Mouse (Mus musculus): ENCODE measurements at regions not wholly inside any gene's neighbourhood (a gene's known extent, or its start where the extent isn't known, plus 50 kb on each side); places are given as distances from the start of the nearest gene placed in this dataset.

GRCm38 (mm10) chr15:51103948-51104347 lies 2780.8 kb upstream of the Gm7489 start:
- TF ChIP-seq POLR2A (IDR thresholded peaks at IDR 0.05; ENCODE audit: borderline replicate concordance, control insufficient read depth, low read depth, low read length): no peak
- TF ChIP-seq CTCF (IDR thresholded peaks at IDR 0.05; ENCODE audit: control insufficient read depth, insufficient read depth, low read length): no peak

Data from bone marrow, adult 2 months (tissue).